8 mouse cellular contexts compared by ENCODE assay signal in genomic region chr3:51408561-51409183, GRCm38 (mm10). TPM values are rescaled to one million over a fixed set of nuclear protein-coding genes. Genes with fewer than 3 reads are reported as not detected.
A peak's percentile ranks its signal among the peaks of the same experiment; 100 is the strongest.
DNase-seq lines count a peak whose midpoint lies in the region; ATAC-seq lines count a peak whose summit lies in the region.

Gene Ndufc1, minus strand, starts transcription at chr3:51408988.

- intact Hi-C loops in left cerebral cortex, postnatal 14 days (cut with DNase I): loop anchor here (5.0 kb wide), 1 partner anchor 36 kb away; no protein-coding TSS in a partner anchor

- peak within 1 kb of the TSS; percentile 94 for H3K27ac ChIP-seq in intestine, embryonic 14.5 days (ENCODE audit: low read depth)

- DNase-seq in adrenal gland, adult (ENCODE audit: inconsistent age in 2 of 2, low spot score in 1 of 2): peak; percentile 96 to 99
- DNase-seq in embryo, embryonic 10.5 days (ENCODE audit: low spot score): peak; percentile 96
- DNase-seq in gastrocnemius, postnatal 25 days: peak; percentile 90
- DNase-seq in intestine, embryonic 14.5 days (ENCODE audit: low spot score): peak; percentile 100
- peak; percentile 96 to 98 for DNase-seq in left cerebral cortex, postnatal 14 days (ENCODE audit: low spot score in 2 of 2)
- DNase-seq in mesoderm, embryonic 11.5 days (ENCODE audit: low read depth, low spot score): peak; percentile 97
- peak; percentile 90 to 94 for DNase-seq in right cerebral cortex, postnatal 36 days (ENCODE audit: low spot score in 2 of 2)
- DNase-seq in yolk sac, embryonic 10.5 days (ENCODE audit: low spot score): peak; percentile 92

- H3K27me3 ChIP-seq in intestine, embryonic 14.5 days (replicated peaks; ENCODE audit: control insufficient read depth, insufficient read depth, low read length): no peaks in the 10 kb centered on the region

- ATAC-seq in intestine, embryonic 14.5 days (replicated peaks; ENCODE audit: low FRiP score, low TSS enrichment, low read depth): peak; percentile 90

- peak within 1 kb of the TSS; percentile 95 for H3K4me3 ChIP-seq in intestine, embryonic 14.5 days (ENCODE audit: low read depth, low read length)

- no peaks in the 10 kb centered on the region for H3K9me3 ChIP-seq in intestine, embryonic 14.5 days (ENCODE audit: control insufficient read depth, low read length)

- H3K9ac ChIP-seq in intestine, embryonic 14.5 days (ENCODE audit: low read length): peak within 1 kb of the TSS; percentile 94

- peaks cover 28% of the 10 kb centered on the region for H3K36me3 ChIP-seq in intestine, embryonic 14.5 days (ENCODE audit: control insufficient read depth, insufficient read depth, low read length)

- under 1% methylated on average over 40 of the region's 40 CpGs for WGBS in intestine, embryonic 14.5 days

- H3K4me1 ChIP-seq in intestine, embryonic 14.5 days (replicated peaks; ENCODE audit: control insufficient read depth, insufficient read depth, low read length): peaks cover 7% of the 10 kb centered on the region

- peak within 1 kb of the TSS; percentile 72 for H3K4me2 ChIP-seq in intestine, embryonic 14.5 days (ENCODE audit: low read length)

RNA-seq across cellular contexts. Expression of gene Ndufc1, which starts in this region (rescaled TPM):
- total RNA-seq in gastrocnemius, postnatal 25 days (2021): 1,000 to 10,000 TPM; 1,156 to 1,193 TPM
- polyA plus RNA-seq in intestine, embryonic 14.5 days (2014; fragmentation: Nextera tagmentation; extraction: Ambion mirVana): 751 and 824 TPM in 2 replicates
- total RNA-seq in left cerebral cortex, postnatal 14 days (2021): 100 to 1,000 TPM; 343 to 354 TPM

Comparison
In these comparisons a context has a peak if more than half of its experiments do, and no peak if none do; other contexts are left out.
1. Peak in every context shown above with its lines: DNase-seq, ATAC-seq, H3K4me3 ChIP-seq and H3K27ac ChIP-seq.